ENCODE assay signal across 12 mouse cellular contexts in the genomic region with DNA sequence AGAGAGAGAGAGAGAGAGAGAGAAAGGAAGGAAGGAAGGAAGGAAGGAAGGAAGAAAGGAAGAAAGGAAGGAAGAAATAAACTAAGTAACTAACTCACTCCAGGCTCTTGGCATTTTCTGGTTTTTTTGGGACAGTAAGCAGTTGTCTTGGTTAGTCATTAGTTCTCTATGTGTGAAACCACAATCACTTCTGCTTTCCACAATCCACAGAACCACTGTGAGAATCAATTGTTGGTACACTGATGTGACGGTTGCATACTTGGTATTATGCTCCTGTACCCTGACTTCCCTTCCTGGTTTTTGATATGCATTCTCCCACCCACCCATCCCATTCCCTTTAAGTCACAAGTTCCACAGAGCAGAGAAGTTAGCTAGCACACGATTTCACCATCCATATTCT. TPM values are rescaled to one million over a fixed set of nuclear protein-coding genes. Genes with fewer than 3 reads are reported as not detected.
DNase-seq lines count a peak whose midpoint lies in the region; ATAC-seq and TF ChIP-seq lines count a peak whose summit lies in the region.
"Had no signal": no experiment of that assay in that cellular context is flagged by ENCODE, and none has a peak within 500 bp of the region (broad histone marks: within the 10 kb centered on the region; RNA-seq: fewer than 3 reads in every experiment).

No protein-coding gene starts in this region.

- no peak overlapping the region for H3K4me3 ChIP-seq in heart, postnatal 0 days (ENCODE audit: low read depth, low read length)
- 0 out of 2 replicates have a peak overlapping the region, but pooled peaks have one; percentile 94 for H3K4me3 ChIP-seq in neural tube, embryonic 13.5 days
- no peak overlapping the region for H3K4me3 ChIP-seq in neural tube, embryonic 15.5 days (replicated peaks)
- 0 out of 2 replicates have a peak overlapping the region, but pooled peaks have one; percentile 68 for H3K4me3 ChIP-seq in limb, embryonic 14.5 days (replicated peaks; ENCODE audit: low read length)
- no peak overlapping the region for H3K4me3 ChIP-seq in stomach, embryonic 16.5 days (replicated peaks; ENCODE audit: low read length)

- peaks cover 13% of the 10 kb centered on the region for H3K4me1 ChIP-seq in heart, postnatal 0 days (ENCODE audit: control insufficient read depth, insufficient read depth)
- H3K4me1 ChIP-seq in neural tube, embryonic 13.5 days (replicated peaks), result peaks cover 30% of the 10 kb centered on the region
- peaks cover 21% of the 10 kb centered on the region for H3K4me1 ChIP-seq in neural tube, embryonic 15.5 days
- H3K4me1 ChIP-seq in limb, embryonic 14.5 days (ENCODE audit: control insufficient read depth, insufficient read depth, low read length), result peaks cover 5% of the 10 kb centered on the region; the same call in 1 of the 2 replicates
- H3K4me1 ChIP-seq in stomach, embryonic 16.5 days (ENCODE audit: control insufficient read depth, insufficient read depth, low read length), result peaks cover 11% of the 10 kb centered on the region

- TF ChIP-seq CTCF in heart, postnatal 0 days (IDR thresholded peaks at IDR 0.05; ENCODE audit: low read depth), result no peak

- no peaks in the 10 kb centered on the region for H3K9me3 ChIP-seq in heart, postnatal 0 days (replicated peaks; ENCODE audit: control insufficient read depth, low read length)
- no peaks in the 10 kb centered on the region for H3K9me3 ChIP-seq in neural tube, embryonic 13.5 days
- H3K9me3 ChIP-seq in neural tube, embryonic 15.5 days (replicated peaks), result no peaks in the 10 kb centered on the region
- no peaks in the 10 kb centered on the region for H3K9me3 ChIP-seq in limb, embryonic 14.5 days (ENCODE audit: control insufficient read depth, low read length)
- H3K9me3 ChIP-seq in stomach, embryonic 16.5 days (replicated peaks; ENCODE audit: control insufficient read depth, low read length), result no peaks in the 10 kb centered on the region

- 65% methylated on average over 2 of the region's 2 CpGs for WGBS in heart, postnatal 0 days
- 77% methylated on average over 2 of the region's 2 CpGs for whole genome bisulfite sequencing in neural tube, embryonic 13.5 days
- 77% methylated on average over 2 of the region's 2 CpGs for WGBS in neural tube, embryonic 15.5 days
- 83% methylated on average over 2 of the region's 2 CpGs for WGBS in limb, embryonic 14.5 days
- WGBS in stomach, embryonic 16.5 days, result 72% methylated on average over 2 of the region's 2 CpGs

- H3K27ac ChIP-seq in heart, postnatal 0 days (ENCODE audit: low read depth), result no peak overlapping the region
- no peak overlapping the region for H3K27ac ChIP-seq in neural tube, embryonic 13.5 days (replicated peaks)
- H3K27ac ChIP-seq in neural tube, embryonic 15.5 days (replicated peaks), result no peak overlapping the region
- no peak overlapping the region for H3K27ac ChIP-seq in limb, embryonic 14.5 days (replicated peaks; ENCODE audit: low read depth, low read length)
- H3K27ac ChIP-seq in stomach, embryonic 16.5 days (ENCODE audit: low read length), result no peak overlapping the region

- H3K36me3 ChIP-seq in heart, postnatal 0 days (replicated peaks; ENCODE audit: control insufficient read depth, insufficient read depth, low read length), result peaks cover 42% of the 10 kb centered on the region
- peaks cover 41% of the 10 kb centered on the region for H3K36me3 ChIP-seq in neural tube, embryonic 13.5 days
- peaks cover 39% of the 10 kb centered on the region for H3K36me3 ChIP-seq in neural tube, embryonic 15.5 days
- H3K36me3 ChIP-seq in limb, embryonic 14.5 days (ENCODE audit: control insufficient read depth, insufficient read depth, low read length), result peaks cover 41% of the 10 kb centered on the region
- H3K36me3 ChIP-seq in stomach, embryonic 16.5 days (ENCODE audit: control insufficient read depth, insufficient read depth, low read length), result peaks cover 27% of the 10 kb centered on the region

- H3K9ac ChIP-seq in heart, postnatal 0 days (replicated peaks; ENCODE audit: low read depth, low read length), result no peak overlapping the region
- H3K9ac ChIP-seq in neural tube, embryonic 13.5 days, result no peak overlapping the region
- H3K9ac ChIP-seq in neural tube, embryonic 15.5 days (replicated peaks), result no peak overlapping the region
- no peak overlapping the region for H3K9ac ChIP-seq in limb, embryonic 14.5 days (ENCODE audit: low read depth, low read length, severe bottlenecking)
- H3K9ac ChIP-seq in stomach, embryonic 16.5 days (ENCODE audit: low read length), result no peak overlapping the region

- TF ChIP-seq POLR2A in limb, embryonic 14.5 days (IDR thresholded peaks at IDR 0.05; ENCODE audit: borderline replicate concordance, extremely low read depth, insufficient read depth, insufficient read length), result no peak

- DNase-seq in heart, postnatal 0 days (ENCODE audit: low spot score), result no peak
- DNase-seq in heart, adult 11 months, result no peak
- DNase-seq in limb, embryonic 14.5 days (ENCODE audit: low spot score), result no peak
- no peak for DNase-seq in testis, postnatal 14 days (ENCODE audit: low spot score)
- DNase-seq in spleen, postnatal 14 days (ENCODE audit: low spot score in 2 of 2), result no peak
- DNase-seq: heart, postnatal 14 days; left cerebral cortex, postnatal 4 days; thymus, adult 2 months had no signal

- H3K4me2 ChIP-seq in heart, postnatal 0 days (ENCODE audit: low read depth, low read length), result peak overlapping the region; percentile 88; the same call in 1 of the 2 replicates
- H3K4me2 ChIP-seq in neural tube, embryonic 13.5 days, result peak overlapping the region; percentile 86
- H3K4me2 ChIP-seq in neural tube, embryonic 15.5 days, result no peak overlapping the region
- H3K4me2 ChIP-seq in limb, embryonic 14.5 days (replicated peaks; ENCODE audit: low read depth, low read length, severe bottlenecking), result peak overlapping the region; percentile 75; the same call in 1 of the 2 replicates
- H3K4me2 ChIP-seq in stomach, embryonic 16.5 days (ENCODE audit: low read depth, low read length), result peak overlapping the region; percentile 86; the same call in 1 of the 2 replicates

- no peaks in the 10 kb centered on the region for H3K27me3 ChIP-seq in heart, postnatal 0 days (ENCODE audit: control insufficient read depth, insufficient read depth, low read length)
- no peaks in the 10 kb centered on the region for H3K27me3 ChIP-seq in neural tube, embryonic 13.5 days
- H3K27me3 ChIP-seq in neural tube, embryonic 15.5 days (replicated peaks), result no peaks in the 10 kb centered on the region
- H3K27me3 ChIP-seq in limb, embryonic 14.5 days (ENCODE audit: control insufficient read depth, insufficient read depth, low read length), result no peaks in the 10 kb centered on the region
- no peaks in the 10 kb centered on the region for H3K27me3 ChIP-seq in stomach, embryonic 16.5 days (ENCODE audit: control insufficient read depth, insufficient read depth, low read length)

- no peak for TF ChIP-seq EP300 in heart, postnatal 0 days (IDR thresholded peaks at IDR 0.05; ENCODE audit: low read depth)

- no peak for ATAC-seq in heart, postnatal 0 days (ENCODE audit: insufficient read depth, low read depth)
- ATAC-seq in neural tube, embryonic 13.5 days (ENCODE audit: low read depth), result no peak
- no peak for ATAC-seq in neural tube, embryonic 15.5 days (ENCODE audit: low FRiP score)
- no peak for ATAC-seq in limb, embryonic 14.5 days (ENCODE audit: low FRiP score, low read depth)
- ATAC-seq in stomach, embryonic 16.5 days (ENCODE audit: insufficient read depth, low FRiP score), result no peak

RNA-seq across cellular contexts. Expression of gene Dhx38, which starts 1.8 kb away (rescaled TPM):
- total RNA-seq in heart, postnatal 0 days (2014; rRNA removed; ENCODE audit: low replicate concordance), result 10.8 and 21.9 TPM in 2 replicates
- polyA plus RNA-seq in heart, postnatal 0 days (2015; fragmentation: Nextera tagmentation; extraction: Ambion mirVana), result 6.8 and 7.3 TPM in 2 replicates
- 17.8 and 19.6 TPM in 2 replicates for polyA plus RNA-seq in neural tube, embryonic 13.5 days (2015; fragmentation: Nextera tagmentation; extraction: Ambion mirVana)
- 13.8 and 17.2 TPM in 2 replicates for polyA plus RNA-seq in neural tube, embryonic 15.5 days (2015; fragmentation: Nextera tagmentation; extraction: Ambion mirVana)
- 27.4 and 27.8 TPM in 2 replicates for polyA plus RNA-seq in limb, embryonic 14.5 days (2012; rRNA removed)
- 20.0 and 23.3 TPM in 2 replicates for polyA plus RNA-seq in limb, embryonic 14.5 days (2014; fragmentation: Nextera tagmentation; extraction: Ambion mirVana)
- polyA plus RNA-seq in stomach, embryonic 16.5 days (2015; fragmentation: Nextera tagmentation; extraction: Ambion mirVana), result 20.5 and 21.8 TPM in 2 replicates

RNA-seq across cellular contexts. Expression of gene Txnl4b, which starts 1.8 kb away (rescaled TPM):
- total RNA-seq in heart, postnatal 0 days (2014; rRNA removed; ENCODE audit: low replicate concordance), result 4.1 and 13.2 TPM in 2 replicates
- 17.8 and 19.0 TPM in 2 replicates for polyA plus RNA-seq in heart, postnatal 0 days (2015; fragmentation: Nextera tagmentation; extraction: Ambion mirVana)
- 30.5 and 32.9 TPM in 2 replicates for polyA plus RNA-seq in neural tube, embryonic 13.5 days (2015; fragmentation: Nextera tagmentation; extraction: Ambion mirVana)
- polyA plus RNA-seq in neural tube, embryonic 15.5 days (2015; fragmentation: Nextera tagmentation; extraction: Ambion mirVana), result 28.7 and 29.6 TPM in 2 replicates
- 5.7 and 6.0 TPM in 2 replicates for polyA plus RNA-seq in limb, embryonic 14.5 days (2012; rRNA removed)
- polyA plus RNA-seq in limb, embryonic 14.5 days (2014; fragmentation: Nextera tagmentation; extraction: Ambion mirVana), result 23.6 and 25.1 TPM in 2 replicates
- 21.6 TPM in 2 replicates for polyA plus RNA-seq in stomach, embryonic 16.5 days (2015; fragmentation: Nextera tagmentation; extraction: Ambion mirVana)

RNA-seq across cellular contexts. Expression of gene Hp, which starts 15.1 kb away (rescaled TPM):
- 2.0 TPM in 2 replicates for total RNA-seq in heart, postnatal 0 days (2014; rRNA removed; ENCODE audit: low replicate concordance)
- polyA plus RNA-seq in heart, postnatal 0 days (2015; fragmentation: Nextera tagmentation; extraction: Ambion mirVana), result 1.2 and 3.6 TPM in 2 replicates
- polyA plus RNA-seq in neural tube, embryonic 13.5 days (2015; fragmentation: Nextera tagmentation; extraction: Ambion mirVana), result 0.71 and 0.73 TPM in 2 replicates
- polyA plus RNA-seq in neural tube, embryonic 15.5 days (2015; fragmentation: Nextera tagmentation; extraction: Ambion mirVana), result 0.51 and 1.7 TPM in 2 replicates
- polyA plus RNA-seq in limb, embryonic 14.5 days (2012; rRNA removed), result 2.0 and 2.4 TPM in 2 replicates
- polyA plus RNA-seq in limb, embryonic 14.5 days (2014; fragmentation: Nextera tagmentation; extraction: Ambion mirVana), result 0.73 and 1.8 TPM in 2 replicates
- polyA plus RNA-seq in stomach, embryonic 16.5 days (2015; fragmentation: Nextera tagmentation; extraction: Ambion mirVana), result 13.3 and 17.0 TPM in 2 replicates

RNA-seq across cellular contexts. Expression of gene Dhodh, which starts 44.6 kb away (rescaled TPM):
- 47.8 and 77.9 TPM in 2 replicates for total RNA-seq in heart, postnatal 0 days (2014; rRNA removed; ENCODE audit: low replicate concordance)
- polyA plus RNA-seq in heart, postnatal 0 days (2015; fragmentation: Nextera tagmentation; extraction: Ambion mirVana), result 25.7 and 26.4 TPM in 2 replicates
- polyA plus RNA-seq in neural tube, embryonic 13.5 days (2015; fragmentation: Nextera tagmentation; extraction: Ambion mirVana), result 29.1 and 29.8 TPM in 2 replicates
- 33.0 and 35.5 TPM in 2 replicates for polyA plus RNA-seq in neural tube, embryonic 15.5 days (2015; fragmentation: Nextera tagmentation; extraction: Ambion mirVana)
- polyA plus RNA-seq in limb, embryonic 14.5 days (2012; rRNA removed), result 41.2 and 41.8 TPM in 2 replicates
- polyA plus RNA-seq in limb, embryonic 14.5 days (2014; fragmentation: Nextera tagmentation; extraction: Ambion mirVana), result 42.3 and 48.5 TPM in 2 replicates
- 41.1 and 44.2 TPM in 2 replicates for polyA plus RNA-seq in stomach, embryonic 16.5 days (2015; fragmentation: Nextera tagmentation; extraction: Ambion mirVana)

RNA-seq across cellular contexts. Expression of gene Pkd1l3, which starts 50.4 kb away (rescaled TPM):
- total RNA-seq in heart, postnatal 0 days (2014; rRNA removed; ENCODE audit: low replicate concordance), result 0.15 TPM in 1 of 2 replicates, not detected in the other
- polyA plus RNA-seq in heart, postnatal 0 days (2015; fragmentation: Nextera tagmentation; extraction: Ambion mirVana), result 0.01 TPM in 1 of 2 replicates, not detected in the other
- polyA plus RNA-seq in neural tube, embryonic 13.5 days (2015; fragmentation: Nextera tagmentation; extraction: Ambion mirVana), result 0.14 TPM in 1 of 2 replicates, not detected in the other
- 0.04 and 0.22 TPM in 2 replicates for polyA plus RNA-seq in neural tube, embryonic 15.5 days (2015; fragmentation: Nextera tagmentation; extraction: Ambion mirVana)
- polyA plus RNA-seq in limb, embryonic 14.5 days (2012; rRNA removed), result 0.14 and 0.24 TPM in 2 replicates
- polyA plus RNA-seq in limb, embryonic 14.5 days (2014; fragmentation: Nextera tagmentation; extraction: Ambion mirVana), result 0.14 and 0.33 TPM in 2 replicates
- 0.12 TPM in 1 of 2 replicates, not detected in the other for polyA plus RNA-seq in stomach, embryonic 16.5 days (2015; fragmentation: Nextera tagmentation; extraction: Ambion mirVana)
- total RNA-seq: monocyte, adult 5-6 weeks had no signal

Comparison
In these comparisons a context has a peak if more than half of its experiments do, and no peak if none do; other contexts are left out.
1. H3K4me3 ChIP-seq: peak in neural tube, embryonic 13.5 days (single experiment) and limb, embryonic 14.5 days (single experiment); none in heart, postnatal 0 days (single experiment), neural tube, embryonic 15.5 days (single experiment) and stomach, embryonic 16.5 days (single experiment).